Mouse (Mus musculus) 3T3-L1 (cell line): ENCODE measurements around the gene Macf1.
"Not testable (repeated sequence)": the region's sequence is repeated elsewhere in the genome, so short reads cannot be mapped to it uniquely, and the experiment has no call there.

Source experiments
- DNase-seq: peaks from one replicate; pipeline ENCODE4 v3.0.0-alpha.2; 2015; ENCODE audit warnings: low read depth, low spot score

The Macf1 gene

DNA sequence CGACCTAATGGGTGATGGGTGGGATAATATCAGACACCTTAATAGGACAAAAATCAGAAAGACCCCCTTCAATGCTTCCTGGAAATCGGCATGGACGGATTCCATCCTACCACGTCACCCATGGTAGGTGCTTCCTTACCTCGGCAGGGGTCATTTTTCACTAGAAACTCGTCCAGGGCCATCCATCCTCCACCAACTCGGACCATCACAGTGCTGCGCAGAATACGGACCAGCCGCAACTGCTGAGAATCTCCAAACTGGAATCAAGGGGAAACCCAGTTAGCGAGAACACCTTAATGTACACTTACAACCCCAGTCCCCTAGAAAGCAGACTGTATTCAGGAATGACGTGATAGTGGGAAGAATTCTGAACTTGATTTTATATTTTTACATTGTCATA is 323.4 kb downstream of the Macf1 start:
- DNase-seq = no peak

DNA sequence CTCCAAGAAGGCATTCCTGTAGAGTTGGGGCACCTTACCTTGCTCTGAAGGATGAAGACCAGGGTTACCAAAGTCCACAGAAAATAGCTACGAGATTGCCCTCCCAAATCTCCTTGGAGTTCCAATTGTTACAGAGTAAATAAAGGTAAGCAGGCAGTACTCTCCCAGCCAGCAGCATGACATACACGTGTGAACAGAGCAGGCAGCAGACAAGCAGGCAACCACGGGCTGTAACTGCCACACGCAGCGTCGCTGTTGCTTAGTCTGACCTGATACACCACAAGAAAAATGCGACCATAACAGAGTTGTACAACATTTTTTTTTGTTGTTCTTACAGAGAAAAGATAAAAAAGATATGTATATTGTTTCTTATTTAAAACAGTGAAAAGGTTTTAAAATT is 325.5 kb downstream of the Macf1 start:
- DNase-seq = no peak

DNA sequence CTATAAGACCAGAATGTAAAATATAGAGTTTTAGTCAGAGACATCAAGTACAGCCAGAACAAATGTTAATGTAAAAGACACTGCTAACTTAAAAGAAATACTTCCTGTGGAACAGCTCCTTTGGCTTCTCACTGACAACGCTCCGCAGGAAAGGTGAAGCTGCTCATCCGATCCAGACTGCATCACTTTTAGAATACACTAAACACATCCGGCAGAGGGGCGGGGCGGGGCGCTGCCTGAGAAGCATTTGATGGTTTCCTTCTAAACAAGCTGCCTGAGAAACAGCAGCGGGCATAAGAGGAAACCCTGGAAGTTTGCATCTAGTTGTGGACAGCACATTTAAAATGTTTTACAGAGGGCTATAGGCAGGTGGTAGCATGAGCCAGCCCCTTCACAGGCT is 328.2 kb downstream of the Macf1 start:
- DNase-seq = no peak

GRCm38 (mm10) chr4:123353271-123353877 is 330.8 kb downstream of the Macf1 start:
- DNase-seq = no peak

GRCm38 (mm10) chr4:123343471-123343789 is 340.7 kb downstream of the Macf1 start:
- DNase-seq = no peak

- DNase-seq = no peak
Measured at GRCm38 (mm10) chr4:123342642-123343470, 341.3 kb downstream of the Macf1 start, which contains the start of gene Bmp8a. Bmp8a (minus strand) TSS chr4:123343252.

DNA sequence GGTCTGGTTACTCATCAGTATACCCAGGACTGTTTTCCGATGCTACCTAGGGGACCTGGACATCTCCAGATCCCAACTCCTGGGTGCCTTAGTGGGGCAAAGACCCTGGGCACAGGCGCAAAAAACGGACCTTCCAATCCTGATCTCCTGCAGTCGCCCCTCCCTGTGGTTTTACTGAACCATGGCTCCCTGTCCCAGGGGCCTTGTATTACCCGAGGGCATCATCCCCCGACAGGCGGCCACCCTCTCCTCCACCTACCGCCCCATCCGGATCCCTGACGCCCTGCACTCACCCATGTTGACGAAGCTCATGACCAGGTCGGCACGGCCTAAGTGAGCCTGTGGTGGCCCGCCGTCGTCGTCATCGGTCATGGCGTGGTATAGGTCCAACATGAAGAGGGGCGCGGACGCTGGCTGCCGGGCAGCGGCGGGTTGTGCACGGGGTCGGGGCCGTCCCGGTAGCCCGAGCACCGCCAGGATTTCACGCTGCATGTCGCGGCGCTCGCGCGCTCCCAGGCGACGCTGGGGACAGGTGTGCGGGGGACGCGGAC is 342.0 kb downstream of the Macf1 start:
- DNase-seq = no peak

DNA sequence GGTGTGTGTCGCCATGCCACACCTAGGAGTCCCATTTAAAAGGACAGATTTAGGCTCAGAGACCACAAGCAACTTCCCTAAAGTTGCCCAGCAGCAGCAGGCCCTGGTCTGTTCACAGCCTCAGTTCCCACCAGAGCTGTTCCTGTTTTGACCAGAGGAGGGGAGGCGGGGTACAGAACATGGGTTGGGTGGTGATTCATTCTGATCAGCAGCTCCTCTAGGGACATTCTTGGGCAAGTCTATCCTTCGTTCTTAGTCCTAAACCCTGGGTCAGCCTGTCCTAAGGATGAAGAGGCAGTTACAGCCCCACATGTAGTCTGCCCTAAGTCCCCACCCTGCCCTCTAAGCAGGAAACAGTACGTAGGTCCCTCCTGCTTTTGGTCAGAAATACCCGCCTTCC is 343.9 kb downstream of the Macf1 start:
- peak; percentile 74 for DNase-seq

- DNase-seq = peak; percentile 26
Measured at GRCm38 (mm10) chr4:123337693-123338092, 346.5 kb downstream of the Macf1 start.

- no peak for DNase-seq
Measured at GRCm38 (mm10) chr4:123335796-123336585, 348.2 kb downstream of the Macf1 start.

DNA sequence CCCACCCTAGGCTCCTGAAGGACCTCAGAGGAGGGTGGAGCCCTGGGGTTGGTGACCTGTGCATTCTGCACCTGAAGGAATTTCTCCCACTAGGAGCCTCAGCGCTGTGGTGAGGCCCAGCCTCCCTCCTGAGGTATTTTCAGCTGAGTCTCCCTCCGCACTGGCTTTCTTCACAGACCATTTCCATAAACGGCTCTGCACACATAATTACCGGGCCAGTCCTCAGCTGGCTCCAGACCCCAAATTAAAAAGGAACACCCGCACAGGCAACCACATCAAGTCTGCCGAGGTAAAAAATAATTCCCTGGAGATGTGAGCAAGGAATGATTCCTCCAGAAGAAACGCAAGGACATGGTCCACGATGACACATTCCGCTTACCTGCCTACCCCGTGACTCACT is 348.9 kb downstream of the Macf1 start:
- not testable (repeated sequence) for DNase-seq

GRCm38 (mm10) chr4:123334177-123334576 is 350.0 kb downstream of the Macf1 start:
- peak; percentile 76 for DNase-seq

DNA sequence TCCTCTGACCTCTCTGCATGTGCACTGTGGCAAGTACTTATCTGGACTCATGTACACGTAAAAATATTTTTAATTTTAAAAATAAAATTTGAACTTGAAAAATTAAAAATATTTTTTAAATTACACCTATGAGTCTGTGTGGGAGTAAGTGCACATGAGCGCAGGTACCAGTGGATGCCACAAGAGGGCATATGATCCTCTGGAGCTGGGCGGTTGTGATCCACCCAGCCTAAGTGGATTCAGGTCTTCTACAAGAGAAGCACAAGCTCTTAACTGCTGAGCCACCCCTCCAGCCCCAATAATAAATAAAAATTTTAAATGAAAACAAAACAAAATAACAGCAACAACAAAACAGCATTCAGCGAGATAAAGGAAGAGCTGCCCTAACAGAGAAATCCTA is 351.0 kb downstream of the Macf1 start:
- DNase-seq = no peak

DNA sequence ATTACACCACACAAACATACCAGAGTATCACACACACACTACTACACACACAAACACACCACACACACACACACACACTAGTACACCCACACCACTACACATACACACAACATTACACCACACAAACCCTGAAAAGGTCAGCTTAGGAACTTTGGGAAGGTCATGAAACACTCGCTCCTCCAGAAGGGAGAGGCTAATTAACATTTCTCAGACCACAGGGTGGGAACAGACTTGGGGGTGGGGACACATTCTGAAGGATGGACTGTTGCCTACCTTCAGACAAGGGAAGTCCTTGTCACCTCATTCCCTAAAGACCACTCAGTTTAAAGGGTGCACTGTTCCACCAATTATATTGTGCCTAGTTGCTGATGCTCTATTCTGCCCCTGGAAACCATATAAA is 352.2 kb downstream of the Macf1 start:
- not testable (repeated sequence) for DNase-seq

GRCm38 (mm10) chr4:123331326-123331725 is 352.8 kb downstream of the Macf1 start:
- no peak for DNase-seq

DNA sequence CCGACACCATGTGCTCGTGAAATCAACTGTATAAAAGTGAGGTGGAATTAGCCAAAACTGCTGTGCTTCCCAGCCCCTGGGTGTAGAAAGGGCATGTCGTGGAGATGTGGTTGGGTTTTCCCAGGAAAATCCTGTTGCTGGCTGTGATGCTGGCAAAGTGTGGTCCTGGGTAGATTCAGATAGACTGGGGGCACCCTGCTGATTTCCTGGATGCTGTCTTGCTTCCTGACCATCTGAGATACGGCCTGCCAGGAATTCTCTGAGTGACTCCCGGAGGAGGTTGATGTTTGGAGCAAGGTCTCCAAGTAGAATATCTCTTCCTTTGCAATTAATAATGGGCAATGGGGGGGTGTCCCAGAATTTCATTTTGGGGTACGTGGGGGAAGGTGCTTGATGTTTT is 355.2 kb downstream of the Macf1 start:
- no peak for DNase-seq

DNA sequence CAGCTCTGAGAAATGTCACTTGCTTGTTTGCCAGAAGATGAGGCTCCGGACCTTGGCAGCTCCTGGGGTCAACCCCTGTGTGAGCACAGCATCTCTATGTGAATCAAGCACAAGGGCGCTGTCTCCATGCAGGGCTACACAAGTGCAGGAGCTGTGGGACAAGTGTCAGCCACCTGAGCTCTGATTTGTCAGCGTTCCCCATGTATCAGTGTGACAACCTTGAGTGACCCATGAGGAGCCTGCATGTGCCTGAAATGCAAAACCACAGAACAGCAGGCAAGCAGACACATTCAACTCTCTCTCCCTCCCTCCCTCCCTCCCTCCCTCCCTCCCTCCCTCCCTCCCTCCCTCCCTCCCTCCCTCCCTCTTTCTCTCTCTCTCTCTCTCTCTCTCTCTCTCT is 356.5 kb downstream of the Macf1 start:
- no peak for DNase-seq

- DNase-seq = no peak
Measured at GRCm38 (mm10) chr4:123326087-123326486, 358.1 kb downstream of the Macf1 start.

- DNase-seq = no peak
Measured at GRCm38 (mm10) chr4:123323534-123323933, 360.6 kb downstream of the Macf1 start, which contains the start of gene Oxct2a. Oxct2a (minus strand) TSS chr4:123323634.

DNA sequence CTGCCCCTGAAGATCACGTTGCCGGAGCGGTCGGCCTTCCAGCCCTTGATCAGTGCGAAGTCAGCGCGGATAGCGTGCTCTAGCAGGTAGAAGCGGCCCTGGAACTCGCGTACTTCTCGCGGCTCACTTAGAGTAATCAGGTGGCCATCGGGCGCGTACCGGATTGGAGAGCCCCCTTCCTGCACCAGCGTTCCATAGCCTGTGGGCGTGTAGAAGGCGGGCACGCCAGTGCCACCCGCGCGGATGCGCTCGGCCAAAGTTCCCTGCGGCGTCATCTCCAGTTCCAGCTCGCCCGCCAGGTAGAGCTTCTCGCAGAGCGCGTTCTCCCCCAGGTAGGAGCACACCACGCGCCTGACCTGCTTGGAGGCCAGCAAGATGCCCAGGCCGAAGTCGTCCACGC is 361.2 kb downstream of the Macf1 start:
- DNase-seq = not testable (repeated sequence)

- no peak for DNase-seq
Measured at GRCm38 (mm10) chr4:123314497-123314896, 369.7 kb downstream of the Macf1 start.

- no peak for DNase-seq
Measured at GRCm38 (mm10) chr4:123313010-123313409, 371.1 kb downstream of the Macf1 start.
